ENCODE assay signal across 33 mouse cellular contexts in genomic region chr7:24293061-24293851, GRCm38 (mm10). TPM values are rescaled to one million over a fixed set of nuclear protein-coding genes. Genes with fewer than 3 reads are reported as not detected.
DNase-seq lines count a peak whose midpoint lies in the region; ATAC-seq and TF ChIP-seq lines count a peak whose summit lies in the region.
"Had no signal": no experiment of that assay in that cellular context is flagged by ENCODE, and none has a peak within 500 bp of the region (broad histone marks: within the 10 kb centered on the region; RNA-seq: fewer than 3 reads in every experiment).

No protein-coding gene starts in this region.

- H3K36me3 ChIP-seq in intestine, embryonic 16.5 days (ENCODE audit: control insufficient read depth, insufficient read depth, low read length), result peaks cover 22% of the 10 kb centered on the region
- H3K36me3 ChIP-seq in liver, embryonic 13.5 days, result peaks cover 64% of the 10 kb centered on the region
- H3K36me3 ChIP-seq in stomach, postnatal 0 days (ENCODE audit: control insufficient read depth, insufficient read depth, low read length), result peaks cover 30% of the 10 kb centered on the region
- peaks cover 90% of the 10 kb centered on the region for H3K36me3 ChIP-seq in hindbrain, embryonic 12.5 days
- peaks cover 74% of the 10 kb centered on the region for H3K36me3 ChIP-seq in forebrain, embryonic 14.5 days (ENCODE audit: control insufficient read depth, insufficient read depth, low read length)

- peak; percentile 32 to 54 for DNase-seq in layer of hippocampus, adult 2 months (ENCODE audit: low spot score in 2 of 2)
- no peak for DNase-seq in layer of hippocampus, postnatal 25 days (ENCODE audit: extremely low spot score in 1 of 2, low spot score in 1 of 2)
- DNase-seq in liver, embryonic 13.5 days, result no peak
- peak; percentile 53 for DNase-seq in stomach, postnatal 0 days (ENCODE audit: low spot score)
- DNase-seq in forebrain, embryonic 14.5 days (ENCODE audit: low spot score), result no peak
- DNase-seq: adrenal gland, postnatal 36 days; cerebellum, adult 2 months; cerebellum, postnatal 14 days; gastrocnemius, postnatal 14 days; heart, postnatal 10 days; kidney, adult 11 months; kidney, postnatal 14 days; layer of hippocampus, postnatal 36 days; lung, embryonic 14.5 days; lung, postnatal 14 days; right cerebral cortex, postnatal 25 days; thymus, postnatal 4 days had no signal

- H3K27me3 ChIP-seq in intestine, embryonic 16.5 days (replicated peaks; ENCODE audit: control insufficient read depth, insufficient read depth, low read length), result no peaks in the 10 kb centered on the region
- H3K27me3 ChIP-seq in liver, embryonic 13.5 days, result no peaks in the 10 kb centered on the region
- H3K27me3 ChIP-seq in stomach, postnatal 0 days (ENCODE audit: control insufficient read depth, insufficient read depth, low read length), result no peaks in the 10 kb centered on the region
- H3K27me3 ChIP-seq in hindbrain, embryonic 12.5 days, result no peaks in the 10 kb centered on the region
- no peaks in the 10 kb centered on the region for H3K27me3 ChIP-seq in forebrain, embryonic 14.5 days (replicated peaks; ENCODE audit: control insufficient read depth, insufficient read depth, low read length)
- H3K27me3 ChIP-seq: heart, embryonic 13.5 days had no signal

- no peak overlapping the region; the same call in 1 of the 2 replicates for H3K27ac ChIP-seq in layer of hippocampus, adult 2 months
- H3K27ac ChIP-seq in intestine, embryonic 16.5 days (ENCODE audit: low read length), result no peak overlapping the region
- H3K27ac ChIP-seq in liver, embryonic 13.5 days, result no peak overlapping the region
- no peak overlapping the region for H3K27ac ChIP-seq in stomach, postnatal 0 days (replicated peaks)
- no peak overlapping the region for H3K27ac ChIP-seq in hindbrain, embryonic 12.5 days
- H3K27ac ChIP-seq in forebrain, embryonic 14.5 days (ENCODE audit: low read depth, low read length), result no peak overlapping the region
- H3K27ac ChIP-seq: heart, embryonic 13.5 days; hindbrain, postnatal 0 days had no signal

- no peak overlapping the region for H3K4me2 ChIP-seq in intestine, embryonic 16.5 days (ENCODE audit: low read depth, low read length)
- no peak overlapping the region for H3K4me2 ChIP-seq in liver, embryonic 13.5 days
- no peak overlapping the region for H3K4me2 ChIP-seq in stomach, postnatal 0 days (replicated peaks; ENCODE audit: low read depth)
- H3K4me2 ChIP-seq in hindbrain, embryonic 12.5 days (replicated peaks), result no peak overlapping the region
- H3K4me2 ChIP-seq in forebrain, embryonic 14.5 days (ENCODE audit: low read length), result no peak overlapping the region
- H3K4me2 ChIP-seq: heart, embryonic 13.5 days; lung, embryonic 14.5 days had no signal

- H3K9ac ChIP-seq in intestine, embryonic 16.5 days (ENCODE audit: low read depth, low read length), result no peak overlapping the region
- H3K9ac ChIP-seq in liver, embryonic 13.5 days, result no peak overlapping the region
- no peak overlapping the region for H3K9ac ChIP-seq in stomach, postnatal 0 days (ENCODE audit: low read length)
- no peak overlapping the region for H3K9ac ChIP-seq in hindbrain, embryonic 12.5 days
- H3K9ac ChIP-seq in forebrain, embryonic 14.5 days (ENCODE audit: low read length), result no peak overlapping the region
- H3K9ac ChIP-seq: heart, embryonic 13.5 days; lung, embryonic 14.5 days had no signal

- H3K4me3 ChIP-seq in layer of hippocampus, adult 2 months, result no peak overlapping the region
- no peak overlapping the region for H3K4me3 ChIP-seq in intestine, embryonic 16.5 days (ENCODE audit: low read length)
- no peak overlapping the region for H3K4me3 ChIP-seq in liver, embryonic 13.5 days (replicated peaks)
- no peak overlapping the region for H3K4me3 ChIP-seq in stomach, postnatal 0 days (ENCODE audit: low read depth, low read length)
- H3K4me3 ChIP-seq in hindbrain, embryonic 12.5 days, result no peak overlapping the region
- H3K4me3 ChIP-seq in forebrain, embryonic 14.5 days (ENCODE audit: low read depth, low read length), result no peak overlapping the region
- H3K4me3 ChIP-seq: erythroblast, embryonic 14.5 days; heart, embryonic 13.5 days had no signal

- WGBS in intestine, embryonic 16.5 days, result 76% methylated on average over 12 of the region's 12 CpGs
- 71% methylated on average over 12 of the region's 12 CpGs for WGBS in liver, embryonic 13.5 days (ENCODE audit: insufficient replicate concordance)
- 70% methylated on average over 12 of the region's 12 CpGs for WGBS in stomach, postnatal 0 days
- WGBS in hindbrain, embryonic 12.5 days, result 87% methylated on average over 12 of the region's 12 CpGs
- WGBS in forebrain, embryonic 14.5 days, result 92% methylated on average over 12 of the region's 12 CpGs

- no peaks in the 10 kb centered on the region for H3K9me3 ChIP-seq in intestine, embryonic 16.5 days (ENCODE audit: control insufficient read depth, low read length)
- H3K9me3 ChIP-seq in liver, embryonic 13.5 days (replicated peaks), result no peaks in the 10 kb centered on the region
- no peaks in the 10 kb centered on the region for H3K9me3 ChIP-seq in stomach, postnatal 0 days (ENCODE audit: control insufficient read depth, low read length)
- 0 out of 2 replicates have a peak, but pooled peaks cover 3% of the 10 kb centered on the region for H3K9me3 ChIP-seq in hindbrain, embryonic 12.5 days (replicated peaks)
- H3K9me3 ChIP-seq in forebrain, embryonic 14.5 days (replicated peaks; ENCODE audit: control insufficient read depth, low read length), result no peaks in the 10 kb centered on the region
- H3K9me3 ChIP-seq: heart, embryonic 13.5 days had no signal

- TF ChIP-seq CTCF in layer of hippocampus, adult 2 months (conservative IDR thresholded peaks at IDR 0.05), result no peak
- TF ChIP-seq CTCF in stomach, postnatal 0 days (IDR thresholded peaks at IDR 0.05; ENCODE audit: low read depth), result no peak

- no peak for TF ChIP-seq EP300 in stomach, postnatal 0 days (optimal IDR thresholded peaks at IDR 0.05)

- H3K4me1 ChIP-seq in intestine, embryonic 16.5 days (ENCODE audit: control insufficient read depth, insufficient read depth, low read length), result peaks cover 3% of the 10 kb centered on the region; the same call in 1 of the 2 replicates
- peaks cover 17% of the 10 kb centered on the region for H3K4me1 ChIP-seq in liver, embryonic 13.5 days (replicated peaks)
- no peaks in the 10 kb centered on the region for H3K4me1 ChIP-seq in stomach, postnatal 0 days (replicated peaks; ENCODE audit: control insufficient read depth, insufficient read depth)
- peaks cover 6% of the 10 kb centered on the region for H3K4me1 ChIP-seq in hindbrain, embryonic 12.5 days
- H3K4me1 ChIP-seq in forebrain, embryonic 14.5 days (ENCODE audit: control insufficient read depth, insufficient read depth, low read length), result peaks cover 4% of the 10 kb centered on the region

- peak; percentile 67 for ATAC-seq in intestine, embryonic 16.5 days
- ATAC-seq in liver, embryonic 13.5 days (ENCODE audit: low read depth), result peak; percentile 66
- peak; percentile 60 for ATAC-seq in stomach, postnatal 0 days (ENCODE audit: low FRiP score, low TSS enrichment)
- no peak for ATAC-seq in hindbrain, embryonic 12.5 days (ENCODE audit: low FRiP score)
- ATAC-seq in forebrain, embryonic 14.5 days, result no peak
- ATAC-seq: CD4-positive, CD25-positive, alpha-beta regulatory T cell, adult 4 months; hindbrain, postnatal 0 days; midbrain, embryonic 16.5 days had no signal

RNA-seq across cellular contexts. Expression of gene Zfp61, which starts 7.8 kb away (rescaled TPM):
- 10 to 100 TPM; 21.6 to 24.2 TPM for total RNA-seq in layer of hippocampus, adult 2 months (2021)
- total RNA-seq in layer of hippocampus, postnatal 25 days (2021), result 10 to 100 TPM; 24.1 to 27.5 TPM
- 18.7 and 21.7 TPM in 2 replicates for polyA plus RNA-seq in intestine, embryonic 16.5 days (2015; fragmentation: Nextera tagmentation; extraction: Ambion mirVana)
- polyA plus RNA-seq in liver, embryonic 13.5 days (2015; fragmentation: Nextera tagmentation; extraction: Ambion mirVana), result 3.4 and 5.1 TPM in 2 replicates
- 12.9 and 13.8 TPM in 2 replicates for polyA plus RNA-seq in stomach, postnatal 0 days (2015; fragmentation: Nextera tagmentation; extraction: Ambion mirVana)
- 45.0 and 46.4 TPM in 2 replicates for polyA plus RNA-seq in hindbrain, embryonic 12.5 days (2016; fragmentation: Nextera tagmentation; extraction: Ambion mirVana)
- 33.7 and 40.7 TPM in 2 replicates for polyA plus RNA-seq in forebrain, embryonic 14.5 days (2014; fragmentation: Nextera tagmentation; extraction: Ambion mirVana)
- polyA plus RNA-seq: erythroblast, embryonic 14.5 days had no signal

RNA-seq across cellular contexts. Expression of gene Zfp93, which starts 23.0 kb away (rescaled TPM):
- 10 to 100 TPM; 14.8 to 15.2 TPM for total RNA-seq in layer of hippocampus, adult 2 months (2021)
- 10 to 100 TPM; 12.5 to 13.2 TPM for total RNA-seq in layer of hippocampus, postnatal 25 days (2021)
- 5.4 and 6.8 TPM in 2 replicates for polyA plus RNA-seq in intestine, embryonic 16.5 days (2015; fragmentation: Nextera tagmentation; extraction: Ambion mirVana)
- polyA plus RNA-seq in liver, embryonic 13.5 days (2015; fragmentation: Nextera tagmentation; extraction: Ambion mirVana), result 0.97 and 1.2 TPM in 2 replicates
- polyA plus RNA-seq in stomach, postnatal 0 days (2015; fragmentation: Nextera tagmentation; extraction: Ambion mirVana), result 4.3 TPM in 2 replicates
- polyA plus RNA-seq in hindbrain, embryonic 12.5 days (2016; fragmentation: Nextera tagmentation; extraction: Ambion mirVana), result 7.3 and 8.7 TPM in 2 replicates
- polyA plus RNA-seq in forebrain, embryonic 14.5 days (2014; fragmentation: Nextera tagmentation; extraction: Ambion mirVana), result 9.4 and 11.0 TPM in 2 replicates
- polyA plus RNA-seq: erythroblast, embryonic 14.5 days had no signal

RNA-seq across cellular contexts. Expression of gene Zfp94, which starts 23.2 kb away (rescaled TPM):
- 10 to 100 TPM; 16.6 to 17.5 TPM for total RNA-seq in layer of hippocampus, adult 2 months (2021)
- 10 to 100 TPM; 12.5 to 15.0 TPM for total RNA-seq in layer of hippocampus, postnatal 25 days (2021)
- polyA plus RNA-seq in intestine, embryonic 16.5 days (2015; fragmentation: Nextera tagmentation; extraction: Ambion mirVana), result 6.0 and 7.3 TPM in 2 replicates
- polyA plus RNA-seq in liver, embryonic 13.5 days (2015; fragmentation: Nextera tagmentation; extraction: Ambion mirVana), result 2.5 and 2.6 TPM in 2 replicates
- 4.8 and 5.5 TPM in 2 replicates for polyA plus RNA-seq in stomach, postnatal 0 days (2015; fragmentation: Nextera tagmentation; extraction: Ambion mirVana)
- polyA plus RNA-seq in hindbrain, embryonic 12.5 days (2016; fragmentation: Nextera tagmentation; extraction: Ambion mirVana), result 15.6 and 18.2 TPM in 2 replicates
- polyA plus RNA-seq in forebrain, embryonic 14.5 days (2014; fragmentation: Nextera tagmentation; extraction: Ambion mirVana), result 20.5 and 21.6 TPM in 2 replicates

RNA-seq across cellular contexts. Expression of gene Zfp108, which starts 38.7 kb away (rescaled TPM):
- 1 to 10 TPM; 8.0 to 8.6 TPM for total RNA-seq in layer of hippocampus, adult 2 months (2021)
- total RNA-seq in layer of hippocampus, postnatal 25 days (2021), result 1 to 10 TPM; 7.7 to 8.1 TPM
- 2.4 and 2.9 TPM in 2 replicates for polyA plus RNA-seq in intestine, embryonic 16.5 days (2015; fragmentation: Nextera tagmentation; extraction: Ambion mirVana)
- 0.40 and 0.49 TPM in 2 replicates for polyA plus RNA-seq in liver, embryonic 13.5 days (2015; fragmentation: Nextera tagmentation; extraction: Ambion mirVana)
- polyA plus RNA-seq in stomach, postnatal 0 days (2015; fragmentation: Nextera tagmentation; extraction: Ambion mirVana), result 1.8 and 1.9 TPM in 2 replicates
- 4.4 and 5.4 TPM in 2 replicates for polyA plus RNA-seq in hindbrain, embryonic 12.5 days (2016; fragmentation: Nextera tagmentation; extraction: Ambion mirVana)
- polyA plus RNA-seq in forebrain, embryonic 14.5 days (2014; fragmentation: Nextera tagmentation; extraction: Ambion mirVana), result 4.1 and 6.0 TPM in 2 replicates
- polyA plus RNA-seq: erythroblast, embryonic 14.5 days had no signal

RNA-seq across cellular contexts. Expression of gene Tescl, which starts 40.5 kb away (rescaled TPM):
- not detected for total RNA-seq in layer of hippocampus, adult 2 months (2021)
- total RNA-seq in layer of hippocampus, postnatal 25 days (2021), result not detected
- not detected in 2 replicates for polyA plus RNA-seq in intestine, embryonic 16.5 days (2015; fragmentation: Nextera tagmentation; extraction: Ambion mirVana)
- polyA plus RNA-seq in liver, embryonic 13.5 days (2015; fragmentation: Nextera tagmentation; extraction: Ambion mirVana), result not detected in 2 replicates
- 0.15 and 0.42 TPM in 2 replicates for polyA plus RNA-seq in stomach, postnatal 0 days (2015; fragmentation: Nextera tagmentation; extraction: Ambion mirVana)
- not detected in 2 replicates for polyA plus RNA-seq in hindbrain, embryonic 12.5 days (2016; fragmentation: Nextera tagmentation; extraction: Ambion mirVana)
- polyA plus RNA-seq in forebrain, embryonic 14.5 days (2014; fragmentation: Nextera tagmentation; extraction: Ambion mirVana), result 0.20 TPM in 1 of 2 replicates, not detected in the other
- total RNA-seq: gastrocnemius, postnatal 14 days; granulocyte monocyte progenitor cell, adult 5-6 weeks; hematopoietic stem cell, adult 5-6 weeks; hindbrain, postnatal 0 days; layer of hippocampus, postnatal 36 days; left cerebral cortex, postnatal 10 days; liver, adult 2 months; neutrophil, adult 5-6 weeks had no signal
- polyA plus RNA-seq: CD4-positive, CD25-positive, alpha-beta regulatory T cell, adult 4 months; embryonic facial prominence, embryonic 14.5 days; erythroblast, embryonic 14.5 days; heart, embryonic 13.5 days; limb, embryonic 11.5 days; liver, adult 2 months; lung, embryonic 14.5 days; neural tube, embryonic 11.5 days; thymus, postnatal 0 days had no signal

Comparison
In these comparisons a context has a peak if more than half of its experiments do, and no peak if none do; other contexts are left out.
1. DNase-seq: peak in layer of hippocampus, adult 2 months (2 of 2) and stomach, postnatal 0 days (single experiment); none in layer of hippocampus, postnatal 25 days (0 of 2), liver, embryonic 13.5 days (single experiment) and forebrain, embryonic 14.5 days (single experiment).
2. ATAC-seq: peak in intestine, embryonic 16.5 days (single experiment), liver, embryonic 13.5 days (single experiment) and stomach, postnatal 0 days (single experiment); none in hindbrain, embryonic 12.5 days (single experiment) and forebrain, embryonic 14.5 days (single experiment).